Mouse (Mus musculus) kidney, adult 2 months (tissue): Measurements from ENCODE around the gene Mavs.

ENCODE experiments used
- CTCF ChIP-seq: fragments of 200-500 bp; conservative IDR thresholded peaks from 2 replicates; pipeline ENCODE4 v1.5.1; 2011; ENCODE audit warnings: low read depth, mild to moderate bottlenecking, control low read depth, low read length, moderate library complexity, mixed read lengths; ENCODE audit not compliant: insufficient read depth, insufficient read length
- POLR2A ChIP-seq: fragments of 200-500 bp; IDR thresholded peaks from one replicate; pipeline ENCODE4 v1.6.1; 2011; ENCODE audit warnings: low read depth, low read length, control low read depth

DNA sequence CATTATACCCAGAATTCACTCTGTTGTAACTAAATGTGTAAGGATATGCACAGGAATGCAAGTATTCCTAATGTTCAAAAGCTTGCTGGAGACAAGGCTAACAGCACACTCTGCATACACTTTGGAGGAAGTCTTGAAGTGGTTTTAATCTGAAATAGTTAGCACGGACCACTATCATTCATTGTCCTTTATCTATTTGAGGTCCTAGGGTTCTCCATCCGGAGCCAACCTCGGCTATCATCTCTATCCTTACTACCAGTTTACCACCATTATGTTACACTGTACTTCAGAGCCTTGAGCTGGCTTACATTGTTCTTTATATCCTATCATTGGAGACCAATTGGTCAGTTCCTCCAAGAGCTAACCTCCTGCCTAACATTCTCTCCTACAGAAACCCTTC, 6.6 kb upstream of the Mavs start:
- TF ChIP-seq POLR2A (no peak), CTCF (no peak)
